Comparison of ENCODE assay signal across 25 mouse cellular contexts in the genomic region with DNA sequence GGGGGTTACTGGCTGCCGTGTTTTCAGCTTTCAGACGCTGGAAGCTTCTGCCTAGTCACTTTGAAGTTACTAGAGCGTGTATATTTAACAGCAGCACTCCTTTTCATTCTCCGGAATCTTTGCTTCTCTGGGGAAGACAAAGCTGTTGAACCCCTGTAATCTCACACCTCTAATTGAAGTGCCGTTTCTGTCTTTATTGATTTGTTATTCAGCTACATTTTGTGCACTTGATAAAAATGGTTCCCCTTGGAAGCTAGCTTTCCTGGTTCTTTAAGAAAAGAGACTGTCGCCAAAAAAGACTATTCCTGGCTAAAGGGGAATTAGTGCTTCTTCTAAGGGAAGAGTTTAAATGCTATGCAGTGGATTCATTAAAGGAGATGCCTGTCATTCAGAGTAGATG.
"Had no signal": no experiment of that assay in that cellular context is flagged by ENCODE, and none has a peak within 500 bp of the region (broad histone marks: within the 10 kb centered on the region; RNA-seq: fewer than 3 reads in every experiment).

No protein-coding gene starts in this region.

- H3K4me1 ChIP-seq: hindbrain, embryonic 13.5 days; hindbrain, embryonic 15.5 days; limb, embryonic 13.5 days; limb, embryonic 15.5 days had no signal

- H3K4me2 ChIP-seq: heart, embryonic 11.5 days; heart, embryonic 13.5 days; heart, embryonic 15.5 days; hindbrain, embryonic 13.5 days; hindbrain, embryonic 15.5 days; kidney, embryonic 15.5 days; limb, embryonic 13.5 days; limb, embryonic 15.5 days had no signal

- H3K27ac ChIP-seq: heart, adult 2 months; heart, embryonic 13.5 days; heart, embryonic 15.5 days; hindbrain, embryonic 13.5 days; hindbrain, embryonic 15.5 days; hindbrain, postnatal 0 days; kidney, embryonic 15.5 days; kidney, postnatal 0 days; limb, embryonic 13.5 days; limb, embryonic 15.5 days had no signal

- H3K4me3 ChIP-seq: heart, adult 2 months; heart, embryonic 13.5 days; heart, embryonic 15.5 days; hindbrain, embryonic 13.5 days; hindbrain, embryonic 15.5 days; kidney, embryonic 15.5 days; limb, embryonic 13.5 days; limb, embryonic 15.5 days had no signal

- H3K27me3 ChIP-seq: heart, embryonic 13.5 days; heart, embryonic 15.5 days; hindbrain, embryonic 13.5 days; hindbrain, embryonic 15.5 days; kidney, embryonic 15.5 days; limb, embryonic 13.5 days; limb, embryonic 15.5 days had no signal

- H3K9me3 ChIP-seq: heart, embryonic 13.5 days; heart, embryonic 15.5 days; hindbrain, embryonic 13.5 days; hindbrain, embryonic 15.5 days; kidney, embryonic 15.5 days; limb, embryonic 13.5 days; limb, embryonic 15.5 days had no signal

- DNase-seq: gastrocnemius, postnatal 14 days; gastrocnemius, postnatal 36 days; heart, adult 11 months; heart, adult 2 months; heart, postnatal 14 days; heart, postnatal 36 days; kidney, adult 11 months; kidney, adult 2 months; kidney, adult 9 months; kidney, postnatal 14 days; kidney, postnatal 36 days; layer of hippocampus, adult 9-11 months; layer of hippocampus, postnatal 36 days; left cerebral cortex, postnatal 4 days had no signal

- ATAC-seq: hindbrain, postnatal 0 days; intestine, embryonic 16.5 days had no signal

- H3K9ac ChIP-seq: heart, embryonic 13.5 days; heart, embryonic 15.5 days; hindbrain, embryonic 13.5 days; hindbrain, embryonic 15.5 days; kidney, embryonic 15.5 days; limb, embryonic 13.5 days; limb, embryonic 15.5 days had no signal
